Mouse (Mus musculus) limb, embryonic 14.5 days (tissue): ENCODE measurements at regions not wholly inside any gene's neighbourhood (a gene's known extent, or its start where the extent isn't known, plus 50 kb on each side); places are given as distances from the start of the nearest gene placed in this dataset.

Experiments
- ATAC-seq: fragments of 200-750 bp; cut with Nextera tagmentation; 2 replicates; pipeline ENCODE4 v1.8.0; 2017; ENCODE audit warnings: low read depth, moderate number of reproducible peaks, moderate TSS enrichment; ENCODE audit not compliant: low FRiP score
- DNase-seq: peaks from one replicate; pipeline ENCODE4 v3.0.0-alpha.2; 2015; ENCODE audit warnings: low spot score
- H3K27ac ChIP-seq: fragments of 300-500 bp; sonication (generic); replicated peaks from 2 replicates; pipeline ENCODE4 v1.5.1; 2014; ENCODE audit warnings: low read depth, mild to moderate bottlenecking, low read length, moderate library complexity, mixed read lengths
- H3K27me3 ChIP-seq: fragments of 300-500 bp; sonication (generic); 2 replicates; pipeline ENCODE4 v1.6.1; 2014; ENCODE audit warnings: low read length, mixed read lengths; ENCODE audit not compliant: control insufficient read depth, insufficient read depth
- H3K36me3 ChIP-seq: fragments of 300-500 bp; sonication (generic); 2 replicates; pipeline ENCODE4 v1.6.1; 2014; ENCODE audit warnings: mild to moderate bottlenecking, low read length, moderate library complexity, mixed read lengths; ENCODE audit not compliant: control insufficient read depth, insufficient read depth
- H3K4me1 ChIP-seq: fragments of 300-500 bp; sonication (generic); 2 replicates; pipeline ENCODE4 v1.6.1; 2014; ENCODE audit warnings: antibody characterized with exemption, low read length, mixed read lengths; ENCODE audit not compliant: control insufficient read depth, insufficient read depth
- H3K4me2 ChIP-seq: fragments of 300-500 bp; sonication (generic); replicated peaks from 2 replicates; pipeline ENCODE4 v1.6.1; 2014; ENCODE audit warnings: low read depth, mild to moderate bottlenecking, low read length, moderate library complexity; ENCODE audit not compliant: severe bottlenecking
- H3K4me3 ChIP-seq: fragments of 300-500 bp; sonication (generic); replicated peaks from 2 replicates; pipeline ENCODE4 v1.5.1; 2014; ENCODE audit warnings: low read length
- H3K9ac ChIP-seq: fragments of 300-500 bp; sonication (generic); 2 replicates; pipeline ENCODE4 v1.6.1; 2014; ENCODE audit warnings: mild to moderate bottlenecking, low read depth, low read length, moderate library complexity; ENCODE audit not compliant: severe bottlenecking
- H3K9me3 ChIP-seq: fragments of 300-500 bp; sonication (generic); 2 replicates; pipeline ENCODE4 v1.6.1; 2016; ENCODE audit warnings: low read length; ENCODE audit not compliant: control insufficient read depth
- POLR2A ChIP-seq: fragments of 200-500 bp; IDR thresholded peaks from 2 replicates; pipeline ENCODE4 v1.8.0; 2012; ENCODE audit warnings: inconsistent platforms, mild to moderate bottlenecking, moderate library complexity, borderline replicate concordance; ENCODE audit not compliant: insufficient read depth, insufficient read length; ENCODE audit errors: extremely low read depth
- WGBS: fragments of 180-500 bp; shearing (Covaris S2); extraction: QIAGEN DNeasy Blood & Tissue Kit; methylation state at CpG from one replicate; pipeline ENCODE4 v1.1.7; 2014; 5-methylcytosine and 5-hydroxymethylcytosine counted together

GRCm38 (mm10) chr10:37798285-37798684, 659.6 kb upstream of the Marcks start:
- Histone ChIP-seq H3K4me2 (no peak overlapping the region), H3K9ac (no peak overlapping the region), H3K4me1 (peaks cover 3% of the 10 kb centered on the region; the same call in 1 of the 2 replicates), H3K9me3 (no peaks in the 10 kb centered on the region), H3K4me3 (no peak overlapping the region), H3K27me3 (no peaks in the 10 kb centered on the region), H3K36me3 (no peaks in the 10 kb centered on the region), H3K27ac (peak overlapping the region; percentile 26; the same call in 1 of the 2 replicates)
- ATAC-seq: peak; percentile 85
- DNase-seq: peak; percentile 68
- no peak for TF ChIP-seq POLR2A

GRCm38 (mm10) chr10:37797701-37798100, 659.0 kb upstream of the Marcks start:
- H3K27me3 ChIP-seq: no peaks in the 10 kb centered on the region
- H3K9me3 ChIP-seq: no peaks in the 10 kb centered on the region
- H3K4me2 ChIP-seq: no peak overlapping the region
- TF ChIP-seq POLR2A: no peak
- DNase-seq (peak; percentile 68), ATAC-seq (peak; percentile 50; the same call in 1 of the 2 replicates)
- H3K27ac ChIP-seq: peak overlapping the region; percentile 53; the same call in 1 of the 2 replicates
- WGBS: 31% methylated on average over 5 of the region's 5 CpGs
- H3K36me3 ChIP-seq: no peaks in the 10 kb centered on the region
- H3K9ac ChIP-seq: no peak overlapping the region
- H3K4me1 ChIP-seq: peaks cover 3% of the 10 kb centered on the region; the same call in 1 of the 2 replicates
- H3K4me3 ChIP-seq: no peak overlapping the region

GRCm38 (mm10) chr10:37792878-37793277, 654.2 kb upstream of the Marcks start:
- ATAC-seq (no peak), DNase-seq (no peak)
- Histone ChIP-seq H3K4me1 (no peaks in the 10 kb centered on the region), H3K27ac (no peak overlapping the region), H3K4me2 (no peak overlapping the region), H3K27me3 (no peaks in the 10 kb centered on the region), H3K9me3 (no peaks in the 10 kb centered on the region), H3K4me3 (no peak overlapping the region), H3K36me3 (no peaks in the 10 kb centered on the region), H3K9ac (no peak overlapping the region)
- 81% methylated on average over 3 of the region's 3 CpGs for WGBS
- TF ChIP-seq POLR2A: no peak

- no peaks in the 10 kb centered on the region for H3K4me1 ChIP-seq
- TF ChIP-seq POLR2A: no peak
- no peak overlapping the region for H3K4me2 ChIP-seq
- no peak for ATAC-seq
- H3K9me3 ChIP-seq: no peaks in the 10 kb centered on the region
- H3K9ac ChIP-seq: no peak overlapping the region
- WGBS: 87% methylated on average over 5 of the region's 5 CpGs
- no peak for DNase-seq
- H3K27me3 ChIP-seq: no peaks in the 10 kb centered on the region
- no peak overlapping the region for H3K27ac ChIP-seq
- H3K4me3 ChIP-seq: no peak overlapping the region
- H3K36me3 ChIP-seq: no peaks in the 10 kb centered on the region
Measured at GRCm38 (mm10) chr10:37788049-37788448, 649.3 kb upstream of the Marcks start.

GRCm38 (mm10) chr10:37779383-37780302, 640.9 kb upstream of the Marcks start:
- Histone ChIP-seq H3K9me3 (no peaks in the 10 kb centered on the region), H3K36me3 (no peaks in the 10 kb centered on the region), H3K27me3 (no peaks in the 10 kb centered on the region), H3K27ac (no peak overlapping the region), H3K4me2 (no peak overlapping the region), H3K4me3 (no peak overlapping the region), H3K9ac (no peak overlapping the region), H3K4me1 (no peaks in the 10 kb centered on the region)
- TF ChIP-seq POLR2A: no peak
- no peak for ATAC-seq
- 68% methylated on average over 2 of the region's 2 CpGs for WGBS
- DNase-seq: no peak
